Mouse (Mus musculus) v-Abl transformed pro-B cells (cell line): Measurements from ENCODE around the gene Abcb1b.
"Not testable (repeated sequence)": the region's sequence is repeated elsewhere in the genome, so short reads cannot be mapped to it uniquely, and the experiment has no call there.

ENCODE experiments used
- in situ Hi-C, 2 experiments: fragments of 400-800 bp; cut with MboI; formaldehyde crosslinking; loops; one replicate each; pipeline ENCODE4 v1.15.1; 2025; ENCODE audit not compliant: unreplicated experiment in 2 of 2

Abcb1b gene

DNA sequence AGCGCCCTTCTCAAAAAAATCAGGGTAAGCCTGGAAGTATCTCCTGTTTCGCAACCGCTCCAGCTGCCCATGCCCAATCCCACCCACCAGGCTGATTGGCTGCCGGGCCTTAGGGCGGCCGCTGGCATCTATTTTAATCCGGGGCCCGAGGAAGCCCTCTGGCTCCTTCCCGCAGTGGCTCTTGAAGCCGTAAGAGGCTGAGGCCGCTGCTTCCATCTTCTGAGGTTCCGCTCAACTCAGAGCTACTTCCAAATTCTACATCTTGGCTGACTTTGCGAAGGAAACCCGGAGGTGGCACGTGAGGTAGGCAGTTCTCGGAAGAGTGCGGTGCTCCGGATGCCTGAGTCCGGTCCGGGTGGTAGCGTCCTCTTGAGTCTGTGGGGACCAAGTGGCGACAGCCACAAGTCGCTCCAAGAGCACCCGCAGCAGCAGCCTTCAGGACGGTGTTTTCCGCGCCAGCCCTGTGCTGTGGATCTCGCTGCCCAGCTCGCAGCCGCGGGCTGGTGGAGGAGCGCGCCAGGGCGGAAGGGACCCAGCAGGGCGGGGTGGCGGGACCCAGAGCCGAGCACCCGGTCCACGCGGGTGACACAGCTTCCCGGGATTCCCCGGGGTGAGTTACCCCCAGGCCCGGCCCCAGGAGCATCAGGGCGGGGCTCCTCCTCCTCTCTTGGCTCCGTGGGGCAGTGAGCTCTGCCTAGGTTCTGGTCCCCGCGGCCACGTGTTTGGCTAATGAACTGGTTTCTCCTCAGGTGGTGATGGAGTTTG is at the start of gene Abcb1b:
Gene Abcb1b, plus strand, starts transcription at position 161 of the 765 bp plus-strand sequence.
- in situ Hi-C loops = loop anchor here in 1 of 2 experiments (10.0 kb wide), 1 partner anchor 173 kb away; the partner anchor contains the start of gene Rundc3b

DNA sequence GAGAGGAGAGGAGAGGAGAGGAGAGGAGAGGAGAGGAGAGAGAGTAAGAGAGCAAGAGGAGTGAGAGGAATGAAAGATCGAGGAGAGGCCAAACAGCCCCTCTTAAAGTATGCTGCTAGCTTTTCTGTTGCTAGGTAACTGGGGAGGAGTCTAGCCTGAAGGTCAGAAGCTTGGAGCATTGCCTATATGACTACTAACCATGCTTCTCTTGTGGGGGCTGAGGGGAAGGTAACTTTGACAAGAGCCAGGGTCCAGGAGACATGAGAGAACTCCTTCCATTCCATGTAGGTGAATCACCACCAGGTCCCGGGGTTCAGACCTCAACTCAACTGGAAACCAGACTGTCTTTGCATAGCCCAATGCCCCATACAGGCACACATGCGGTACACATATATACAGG is 25.1 kb upstream of the Abcb1b start:
- in situ Hi-C loops = no loop called here

DNA sequence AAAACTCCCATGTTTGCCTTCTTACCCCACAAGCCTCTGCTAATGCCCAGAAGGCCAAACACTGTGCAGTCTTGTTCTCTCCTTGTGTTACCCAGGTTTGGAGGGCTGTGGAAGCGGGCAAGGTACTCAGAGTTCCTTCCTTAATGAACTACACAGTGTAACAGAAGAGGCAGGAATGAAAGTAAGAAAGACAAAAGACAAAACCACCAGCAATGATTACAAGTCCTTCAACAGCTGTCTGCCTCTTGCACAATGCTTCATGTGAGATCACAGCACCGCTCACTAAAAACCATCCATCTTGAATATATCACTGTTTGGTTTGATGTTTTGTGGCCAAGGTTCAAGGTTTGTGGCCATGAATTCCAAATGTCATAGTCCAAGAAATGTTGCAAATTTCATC is 19.6 kb upstream of the Abcb1b start:
- in situ Hi-C loops = no loop called here

DNA sequence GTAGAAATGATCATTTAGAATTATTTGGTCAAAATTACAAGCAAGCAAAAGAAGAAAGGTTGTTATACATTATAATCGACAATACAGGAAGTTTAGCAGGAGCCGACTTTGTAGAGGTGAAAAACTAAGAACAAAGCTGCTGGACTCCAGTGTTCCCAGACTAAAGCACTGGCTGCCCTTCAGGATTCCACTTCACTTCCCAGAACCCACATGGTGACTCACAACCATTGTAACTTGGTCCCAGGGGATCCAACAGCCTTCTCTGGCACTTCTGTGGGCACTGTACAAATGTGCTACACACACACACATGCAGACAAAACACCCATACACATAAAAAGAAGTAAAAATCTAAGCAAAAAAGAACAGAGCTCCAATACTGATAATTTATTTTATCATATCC is 19.2 kb upstream of the Abcb1b start:
- in situ Hi-C loops = no loop called here

DNA sequence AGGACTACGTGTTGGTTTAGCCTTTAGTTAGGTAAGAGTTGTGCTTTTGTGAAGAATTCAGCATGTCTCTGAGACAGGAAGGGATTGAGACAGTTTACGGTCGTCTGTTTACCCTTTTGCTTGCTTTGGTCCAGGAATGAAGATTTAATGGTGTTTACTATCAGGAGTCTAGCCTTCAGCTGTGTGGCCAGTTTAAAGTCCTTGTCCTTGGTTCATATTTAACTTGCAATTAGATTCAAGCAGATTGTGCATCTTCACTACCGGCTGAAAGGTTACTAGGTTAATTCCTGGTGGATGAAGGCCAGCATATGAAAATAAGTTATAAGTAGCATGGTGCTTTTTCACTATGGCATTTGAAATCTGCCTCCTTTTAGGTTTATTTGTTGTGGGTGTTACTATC is 5.7 kb upstream of the Abcb1b start:
- in situ Hi-C loops = loop anchor here in 1 of 2 experiments (10.0 kb wide), 1 partner anchor 167 kb away; the partner anchor contains the start of gene Rundc3b

DNA sequence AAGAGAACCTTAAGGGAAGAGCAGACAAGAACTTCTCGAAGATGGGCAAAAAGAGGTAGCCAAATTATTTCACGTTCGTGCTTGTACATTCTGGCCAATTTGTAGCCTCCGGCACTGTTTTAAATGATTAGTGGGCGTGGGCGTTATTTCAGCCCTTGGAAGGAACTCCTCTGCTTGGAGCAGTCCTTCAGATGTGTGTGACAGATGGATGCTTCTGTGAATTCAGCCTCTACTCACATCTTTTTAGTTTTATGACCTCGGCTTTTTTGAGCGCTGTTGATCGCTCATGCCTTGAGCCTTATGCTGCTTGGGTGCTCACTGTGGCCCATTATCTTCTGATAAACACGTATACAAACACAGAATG is 787 bp downstream of the Abcb1b start:
- in situ Hi-C loops = loop anchor here in 1 of 2 experiments (10.0 kb wide), 1 partner anchor 174 kb away; the partner anchor contains the start of gene Rundc3b

DNA sequence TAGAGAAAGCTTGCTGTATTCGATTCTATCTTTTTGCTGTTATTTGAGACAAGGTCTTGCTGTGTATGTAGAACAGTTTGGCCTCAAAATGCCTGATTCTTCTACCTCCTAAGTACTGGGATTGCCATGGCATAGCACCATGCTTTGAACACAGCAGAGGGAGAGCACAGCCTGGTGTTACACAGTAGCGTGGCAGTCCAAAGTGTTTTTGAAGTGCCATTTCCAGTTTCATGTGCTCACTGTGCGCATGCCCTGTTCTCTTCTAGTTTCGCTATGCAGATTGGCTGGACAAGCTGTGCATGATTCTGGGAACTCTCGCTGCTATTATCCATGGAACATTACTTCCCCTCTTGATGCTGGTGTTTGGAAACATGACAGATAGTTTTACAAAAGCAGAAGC is 7.8 kb downstream of the Abcb1b start:
- in situ Hi-C loops = no loop called here

DNA sequence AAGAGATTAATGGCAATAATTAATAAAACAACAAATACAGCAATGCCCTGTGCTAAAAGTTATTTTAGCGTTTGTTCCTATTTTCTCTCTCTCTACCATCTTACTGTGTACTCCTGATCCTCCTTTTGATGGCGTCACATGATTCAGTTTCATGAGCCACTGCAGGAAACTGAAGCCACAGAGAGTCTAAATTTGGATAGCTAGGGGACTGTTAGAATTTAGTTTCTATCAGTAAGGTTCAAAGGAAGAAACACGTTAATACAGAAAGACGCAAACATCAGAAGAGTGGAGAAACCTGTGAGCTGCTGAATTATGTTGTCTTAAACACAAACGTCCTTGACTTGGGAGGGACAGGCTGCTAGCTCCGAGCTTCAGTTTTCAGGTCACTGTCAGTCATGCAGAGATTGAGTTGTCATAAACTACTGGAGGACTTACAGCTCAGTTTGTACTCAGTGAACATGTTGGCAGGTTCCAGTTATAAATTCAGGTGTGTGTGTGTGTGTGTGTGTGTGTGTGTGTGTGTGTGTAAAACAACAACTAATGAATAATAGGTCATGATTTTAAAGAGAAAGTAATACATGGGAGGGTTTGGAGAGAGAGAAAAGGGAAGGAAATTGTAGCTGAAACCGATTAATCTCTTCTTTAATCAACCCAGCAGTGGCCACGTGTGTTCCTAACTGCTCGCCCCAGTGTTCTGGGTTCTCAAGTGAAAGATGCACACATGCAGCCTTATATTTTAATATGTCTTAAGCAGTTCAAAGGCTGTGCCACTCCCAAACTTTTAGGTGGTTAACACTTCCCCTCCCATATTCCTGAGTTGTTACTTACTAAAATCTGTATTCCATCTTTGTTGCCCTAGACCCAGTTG is 9.4 kb downstream of the Abcb1b start:
- in situ Hi-C loops = no loop called here

DNA sequence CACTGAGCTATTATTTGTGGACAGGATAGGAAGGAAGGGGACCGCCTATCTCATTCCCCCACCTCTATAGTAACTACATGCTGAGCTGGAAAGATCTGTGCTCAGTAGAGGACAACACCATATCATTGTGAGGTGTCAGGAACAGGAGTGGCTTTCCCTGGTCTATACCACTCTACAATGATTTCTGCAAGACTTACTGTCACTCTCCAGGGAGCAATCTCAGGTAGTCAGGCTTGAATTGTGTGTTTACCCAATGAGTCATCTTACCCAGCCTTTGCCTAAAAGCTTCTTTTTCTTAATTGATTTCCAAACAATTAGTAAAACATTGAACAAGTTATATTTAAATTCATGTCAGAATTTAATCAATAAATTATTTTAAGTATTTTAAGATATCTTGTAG is 15.9 kb downstream of the Abcb1b start:
- in situ Hi-C loops = no loop called here

DNA sequence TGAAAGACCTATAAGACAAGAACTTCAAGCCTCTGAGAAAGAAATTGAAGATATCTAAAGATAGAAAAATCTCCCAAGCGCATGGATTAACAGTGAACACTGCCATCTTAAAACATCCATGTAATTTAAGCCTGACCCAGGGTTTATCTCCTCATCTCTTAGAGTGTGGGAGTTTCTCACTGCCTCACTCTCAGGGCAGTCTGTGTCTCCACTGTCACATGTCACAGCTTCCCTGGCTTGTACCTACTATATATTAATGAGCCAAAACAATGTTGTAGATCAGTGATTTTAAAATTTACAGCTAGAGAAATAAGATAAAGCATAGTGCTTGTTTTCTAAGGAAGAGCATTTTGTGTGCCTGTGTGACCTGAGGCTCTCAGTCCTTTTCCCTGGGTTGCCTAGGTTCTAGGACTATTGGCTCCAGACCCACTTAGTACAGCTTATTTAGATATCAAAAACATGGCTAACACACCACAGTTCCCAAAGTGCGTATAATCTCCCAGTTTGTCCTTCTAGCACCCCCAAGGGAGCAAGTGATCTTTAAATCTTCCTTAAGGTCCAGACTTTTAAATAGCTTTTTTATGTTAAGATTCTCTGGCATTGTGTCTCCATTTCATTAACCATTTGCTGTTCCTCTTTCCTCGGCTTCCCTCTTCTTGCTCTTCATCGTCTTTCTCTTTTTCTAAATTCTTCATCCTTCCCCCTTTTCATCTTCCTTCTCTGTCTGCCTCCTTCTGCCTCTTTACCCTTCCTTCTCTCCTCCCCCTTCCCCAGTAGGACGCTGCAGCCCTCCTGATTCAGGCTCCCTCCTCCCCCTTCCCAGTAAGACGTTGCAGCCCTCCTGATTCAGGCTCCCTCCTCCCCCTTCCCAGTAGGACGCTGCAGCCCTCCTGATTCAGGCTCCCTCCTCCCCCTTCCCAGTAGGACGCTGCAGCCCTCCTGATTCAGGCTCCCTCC is 22.0 kb downstream of the Abcb1b start:
- in situ Hi-C loops = no loop called here

DNA sequence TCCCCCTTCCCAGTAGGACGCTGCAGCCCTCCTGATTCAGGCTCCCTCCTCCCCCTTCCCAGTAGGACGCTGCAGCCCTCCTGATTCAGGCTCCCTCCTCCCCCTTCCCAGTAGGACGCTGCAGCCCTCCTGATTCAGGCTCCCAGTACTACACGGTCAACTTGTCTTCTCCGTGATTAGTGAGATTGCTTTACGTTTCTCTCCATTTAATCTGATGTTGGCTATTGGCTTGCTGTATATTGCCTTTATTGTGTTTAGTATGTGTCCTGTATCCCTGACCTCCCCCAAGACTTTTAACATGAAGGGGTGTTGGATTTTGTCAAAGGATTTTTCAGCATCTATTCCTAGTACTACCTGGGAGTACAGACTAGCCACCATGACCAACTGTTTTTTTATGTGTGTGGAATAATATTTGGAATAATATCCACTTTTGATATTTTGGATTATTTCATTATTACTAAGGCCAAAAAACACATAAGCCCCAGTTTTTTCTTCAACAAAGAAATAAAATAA is 22.7 kb downstream of the Abcb1b start:
- in situ Hi-C loops = not testable (repeated sequence)

DNA sequence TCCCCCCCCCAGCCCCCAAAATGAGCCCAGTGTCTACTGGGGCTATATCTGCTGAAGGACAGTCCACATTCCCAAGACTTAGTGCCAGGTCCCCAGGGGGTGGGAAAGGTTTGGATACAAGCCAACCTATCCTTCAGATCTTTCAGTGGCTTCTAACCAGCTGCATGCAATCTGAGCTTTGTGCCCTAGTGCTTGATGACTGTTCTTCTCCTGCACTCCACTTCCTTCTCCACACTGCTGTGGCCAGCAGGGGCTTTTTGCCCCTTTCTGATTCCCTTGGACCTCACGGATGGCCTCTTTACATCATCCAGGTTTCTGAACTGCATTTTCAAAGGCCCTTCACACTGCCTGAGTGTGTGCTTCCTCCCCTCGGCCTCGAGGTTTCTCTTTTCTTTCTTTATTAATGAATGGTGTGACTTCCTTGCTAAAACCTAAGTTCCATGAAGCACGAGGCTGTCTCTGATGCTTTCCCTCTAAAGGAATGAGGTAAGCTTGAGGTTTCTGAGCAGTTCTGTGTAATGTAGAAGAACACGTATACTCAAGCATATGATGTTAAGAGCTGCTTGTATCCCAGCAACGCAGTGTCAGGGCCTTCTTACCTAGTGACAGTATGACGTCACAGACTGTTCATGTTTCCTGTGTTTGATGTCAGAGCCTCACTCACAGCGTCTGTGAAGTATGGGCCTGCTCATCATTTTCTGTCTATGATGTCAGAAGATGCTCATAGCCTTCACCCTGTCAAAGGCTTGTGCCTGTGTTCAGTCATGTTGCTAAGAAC is 40.9 kb downstream of the Abcb1b start:
- in situ Hi-C loops = no loop called here

DNA sequence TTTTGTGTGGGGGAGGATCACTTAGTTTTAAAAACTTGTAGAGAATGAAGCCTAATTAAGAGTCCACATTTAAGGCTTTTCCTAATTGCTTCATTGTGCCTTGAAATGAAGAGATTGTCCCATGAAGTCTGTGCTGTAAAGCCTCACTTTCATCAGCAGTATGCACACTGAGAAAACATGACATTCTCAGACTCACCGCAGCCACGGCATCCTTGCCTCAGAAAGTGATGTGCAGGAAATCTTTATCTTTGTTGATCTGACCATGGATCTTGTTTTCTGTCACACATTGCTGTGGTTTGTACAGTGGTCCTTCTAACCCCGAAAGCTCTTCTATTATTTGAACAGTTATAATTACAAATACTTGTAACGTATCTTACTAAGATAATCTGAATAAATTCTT is 41.7 kb downstream of the Abcb1b start:
- in situ Hi-C loops = loop anchor here (5.0 kb wide), 2 partner anchors 347 to 352 kb away; no protein-coding TSS in a partner anchor

DNA sequence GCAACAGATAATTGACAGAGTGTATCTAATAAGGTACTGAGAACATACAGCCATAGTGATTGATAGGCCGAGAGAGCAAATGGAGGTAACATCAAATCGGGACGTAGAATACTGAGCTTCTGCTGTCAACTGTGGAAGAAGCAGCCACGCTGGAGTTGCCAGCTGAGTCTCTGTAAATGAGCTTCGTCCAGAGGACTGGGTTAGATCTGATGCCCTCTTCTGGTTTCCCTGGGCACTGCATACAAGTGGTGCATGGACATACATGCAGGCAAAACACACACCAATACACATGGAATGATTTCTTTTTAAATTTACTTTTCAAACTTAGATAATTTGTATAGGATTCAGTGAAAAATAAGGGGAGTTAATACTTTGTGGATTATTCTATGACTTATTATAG is 42.9 kb downstream of the Abcb1b start:
- in situ Hi-C loops = loop anchor here (5.0 kb wide), 2 partner anchors 349 to 354 kb away; no protein-coding TSS in a partner anchor

DNA sequence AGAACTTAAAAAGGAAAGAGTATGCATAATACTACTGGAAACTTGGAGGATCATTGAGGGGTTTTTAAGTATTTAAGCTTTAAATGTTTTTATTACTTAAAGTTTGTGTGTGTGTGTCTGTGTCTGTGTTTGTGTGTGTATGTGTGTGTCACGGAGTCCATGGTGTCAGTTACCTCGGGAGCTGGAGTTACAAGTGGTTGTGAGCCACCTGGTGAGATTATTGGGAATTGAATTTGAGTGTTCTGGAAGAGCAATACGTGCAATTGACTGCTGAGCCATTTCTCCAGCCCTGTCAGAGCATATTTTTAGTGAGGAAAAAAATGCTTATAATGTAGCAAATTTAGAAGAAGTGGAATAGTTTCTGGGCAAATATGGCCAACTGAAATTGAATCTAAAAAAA is 44.9 kb downstream of the Abcb1b start:
- in situ Hi-C loops = loop anchor here (5.0 kb wide), 2 partner anchors 351 to 356 kb away; no protein-coding TSS in a partner anchor

DNA sequence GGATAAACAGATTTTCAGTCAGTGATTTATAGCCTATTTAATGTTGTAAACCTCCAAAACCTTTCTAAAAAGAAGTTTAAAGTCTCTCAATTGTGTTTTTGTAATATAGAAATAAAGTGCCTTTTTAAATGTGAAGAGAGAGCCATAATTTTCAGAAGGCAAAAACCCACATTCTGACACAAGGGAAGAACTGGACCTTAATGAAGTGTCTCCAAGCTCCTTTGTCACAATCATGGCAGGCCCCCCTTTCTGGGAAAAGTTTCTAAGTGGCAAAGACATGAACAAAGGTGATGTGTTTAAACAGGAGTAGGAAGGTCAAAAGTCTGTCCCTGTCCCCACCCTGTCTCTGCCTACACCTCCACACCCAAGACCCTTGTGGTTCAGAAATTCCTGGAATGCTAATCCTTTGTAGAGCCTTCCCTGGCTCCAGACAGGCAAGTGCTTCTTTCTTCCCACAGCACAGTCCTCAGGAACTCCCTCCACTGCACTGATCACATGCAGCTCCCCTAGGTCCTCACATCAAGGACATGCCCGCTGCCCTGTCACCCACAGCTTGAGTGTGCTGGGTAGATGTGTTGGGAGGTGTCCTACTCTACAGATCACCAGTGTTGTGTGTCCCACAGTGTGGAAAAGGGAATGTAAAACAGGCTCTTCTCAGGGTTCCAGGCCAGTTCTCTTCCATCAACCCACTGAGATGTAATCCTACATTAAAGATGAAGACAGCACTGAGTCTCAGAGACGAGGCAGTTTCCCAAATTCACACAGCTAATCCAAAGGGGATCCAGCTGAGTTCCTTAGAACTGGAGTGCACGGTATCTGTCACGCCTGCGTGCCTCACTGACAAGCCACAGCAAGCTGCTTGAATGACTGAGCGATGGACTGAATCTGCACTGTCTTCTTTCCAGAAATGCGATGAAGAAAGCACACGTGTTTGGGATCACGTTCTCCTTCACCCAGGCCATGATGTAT is 50.9 kb downstream of the Abcb1b start:
- in situ Hi-C loops = not testable (repeated sequence)

DNA sequence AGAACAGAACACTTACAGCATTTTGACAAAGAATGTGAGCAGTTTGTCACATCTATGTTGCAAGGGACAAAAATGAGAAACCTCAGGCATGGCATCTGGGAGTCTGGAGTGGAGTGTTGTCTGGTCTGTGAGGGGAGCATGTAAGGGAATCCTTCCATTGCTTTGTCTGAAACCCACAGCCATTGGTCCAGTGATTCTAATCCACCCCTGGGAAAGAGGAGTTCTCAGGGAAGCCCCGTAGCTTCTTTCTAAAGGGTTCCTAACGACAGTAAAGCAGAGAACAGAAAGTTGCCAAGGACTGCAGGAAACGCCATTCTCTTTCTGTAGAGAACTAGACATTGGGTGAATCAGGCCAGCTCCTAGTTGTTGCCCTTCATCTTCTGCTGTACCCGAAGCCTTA is 52.9 kb downstream of the Abcb1b start:
- in situ Hi-C loops = loop anchor here in 1 of 2 experiments (25.0 kb wide), 2 partner anchors 586 to 789 kb away; no protein-coding TSS in a partner anchor

DNA sequence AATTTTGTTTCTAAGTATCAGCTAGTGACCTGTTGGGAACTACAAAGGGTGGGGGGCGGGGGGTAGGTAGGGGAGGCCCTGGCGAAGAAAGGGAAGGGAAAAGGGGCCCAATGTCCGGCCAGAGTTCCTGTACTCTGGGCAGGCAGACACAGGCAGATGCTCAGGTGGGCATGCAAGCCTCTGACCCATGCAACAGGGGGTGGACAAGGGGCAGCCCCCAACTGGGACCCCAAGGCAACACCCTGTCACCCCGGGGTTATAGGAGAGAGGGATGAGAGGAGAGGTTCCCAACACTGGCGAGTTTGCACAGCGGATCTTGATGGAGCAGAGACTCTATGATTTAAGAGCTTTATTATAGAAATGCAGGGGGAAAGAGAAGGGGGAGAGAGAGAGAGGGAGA is 59.3 kb downstream of the Abcb1b start:
- in situ Hi-C loops = loop anchor here in 1 of 2 experiments (25.0 kb wide), 2 partner anchors 580 to 795 kb away; no protein-coding TSS in a partner anchor
